Mouse (Mus musculus): ENCODE results near the gene Hpca. TPM values are rescaled to one million over a fixed set of nuclear protein-coding genes. Genes with fewer than 3 reads are reported as not detected.

Hpca gene
- polyA plus RNA-seq, 1 experiment from 2014 or later = not detected

- H3K27me3 ChIP-seq = no peaks in the 10 kb centered on the region
- in situ Hi-C loops (cut with MboI; ENCODE audit: low pct_unique_long_range_greater_than_20kb) = no loop called here
- no peak for TF ChIP-seq CTCF (IDR thresholded peaks at IDR 0.05)
- DNase-seq (ENCODE audit: low read depth, low spot score) = no peak
- ChIA-PET CTCF (interaction anchor here (0.6 to 1.3 kb wide), 3 partner anchors 19 to 91 kb away, joined by 3 to 4 read pairs (median 3); no protein-coding TSS in a partner anchor), POLR2A (interaction anchor here (1.0 kb wide), 1 partner anchor 92 kb away, joined by 3 read pairs; no protein-coding TSS in a partner anchor)
- no peak for ATAC-seq
Observed at GRCm38 (mm10) chr4:129062281-129063075, 59.4 kb downstream of the Hpca start.

Other genes with a start within 250 kb of the Hpca start
- 2.2 TPM for gene Trim62, start 238.5 kb downstream of the Hpca start, polyA plus RNA-seq (2021)
- 18.0 TPM for gene Azin2, start 159.6 kb downstream of the Hpca start, polyA plus RNA-seq (2021)
- gene Ak2, start 130.1 kb downstream of the Hpca start, polyA plus RNA-seq (2021) = 64.2 TPM
- gene Rnf19b, start 63.8 kb downstream of the Hpca start, polyA plus RNA-seq (2021) = 31.4 TPM
- gene Tmem54, start 16.5 kb downstream of the Hpca start, polyA plus RNA-seq (2021) = not detected
- not detected for gene Fndc5, start 15.0 kb upstream of the Hpca start, polyA plus RNA-seq (2021)
- gene S100pbp, start 67.7 kb upstream of the Hpca start, polyA plus RNA-seq (2021) = 20.2 TPM
- 63.0 TPM for gene Yars, start 67.7 kb upstream of the Hpca start, polyA plus RNA-seq (2021)
- 47.3 TPM for gene C77080, start 139.4 kb upstream of the Hpca start, polyA plus RNA-seq (2021)
- gene Sync, start 165.6 kb upstream of the Hpca start, polyA plus RNA-seq (2021) = 4.9 TPM
- gene Rbbp4, start 213.3 kb upstream of the Hpca start, polyA plus RNA-seq (2021) = 150 TPM
- 68.4 TPM for gene Zbtb8os, start 213.7 kb upstream of the Hpca start, polyA plus RNA-seq (2021)